Mouse (Mus musculus): ENCODE measurements around the gene Card11. TPM values are rescaled to one million over a fixed set of nuclear protein-coding genes. Genes with fewer than 3 reads are reported as not detected.

Gene Card11
- total RNA-seq (2021) (under 1 TPM; 0.31 to 0.40 TPM), polyA plus RNA-seq (2012; rRNA removed) (0.62 and 0.63 TPM in 2 replicates)
- long read RNA-seq = 0 reads

DNA sequence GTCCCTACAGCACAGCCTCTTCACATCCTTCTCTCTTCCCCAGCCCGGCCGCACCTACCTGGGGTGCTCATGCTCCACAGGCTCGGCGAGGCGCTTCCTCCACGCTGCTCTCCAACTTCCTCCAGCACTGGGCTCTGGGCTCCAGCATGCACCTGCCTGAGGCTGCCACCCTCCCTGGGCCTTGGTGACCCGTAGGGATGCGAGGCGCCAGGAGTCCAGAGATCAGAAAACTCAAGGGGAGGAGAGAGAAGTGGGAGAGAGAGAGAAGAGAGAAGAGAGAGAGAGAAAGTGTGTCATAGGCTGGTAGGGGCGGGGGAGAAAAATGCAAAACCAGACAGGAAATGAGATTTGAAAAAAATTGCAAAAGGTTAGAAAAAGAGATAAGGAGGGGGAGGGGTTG lies at the start of gene Card11:
Gene Card11, minus strand, starts transcription at position 234 of the 400 bp plus-strand sequence.
- DNase-seq = no peak

DNA sequence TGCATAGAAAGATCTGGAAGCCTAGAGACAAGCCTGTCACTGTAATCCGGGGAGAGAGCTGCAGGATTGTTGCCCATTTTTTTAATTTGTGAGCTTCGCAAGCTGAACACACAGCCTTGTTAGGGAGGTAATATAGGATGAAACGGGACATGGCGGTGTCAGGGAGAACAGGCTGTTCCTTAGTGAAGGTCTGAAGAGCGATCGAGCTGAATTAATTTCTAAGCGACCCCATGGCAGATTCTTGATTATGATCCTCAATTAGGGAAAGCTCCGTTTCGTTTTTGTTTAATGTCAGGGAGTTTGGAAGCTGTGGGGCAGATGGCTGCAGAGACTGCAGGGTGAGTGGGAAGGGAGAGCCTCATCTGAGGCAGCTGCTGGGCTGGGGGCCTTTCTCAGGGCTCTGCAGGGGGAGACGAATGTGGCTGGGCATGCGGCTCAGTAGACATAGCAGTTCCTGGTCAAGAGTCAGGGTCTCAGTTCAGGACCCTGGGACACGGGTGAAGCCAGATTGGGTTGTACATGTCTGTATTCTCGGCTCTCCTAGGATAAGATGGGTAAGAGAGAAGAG lies 47.4 kb upstream of the Card11 start:
- DNase-seq = no peak

DNA sequence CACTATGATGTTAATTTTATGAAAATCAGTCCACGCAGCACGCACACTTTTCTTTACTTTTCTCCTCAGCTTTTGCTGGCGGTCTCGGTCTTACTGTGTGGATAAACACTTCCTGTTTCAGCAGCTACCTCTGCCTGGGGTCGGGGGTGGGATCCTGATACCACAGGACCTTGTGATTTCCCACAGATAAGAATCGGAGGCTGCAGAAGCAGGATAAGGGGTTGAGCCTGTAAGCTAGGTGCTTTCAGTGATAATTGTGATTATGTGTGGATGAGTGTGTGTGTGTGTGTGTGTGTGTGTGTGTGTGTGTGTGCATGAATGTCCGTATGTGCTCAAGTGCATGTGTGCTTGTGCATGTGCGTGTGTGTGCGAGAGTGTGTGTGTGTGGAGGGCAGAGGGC lies 44.6 kb upstream of the Card11 start:
- no peak for DNase-seq

DNA sequence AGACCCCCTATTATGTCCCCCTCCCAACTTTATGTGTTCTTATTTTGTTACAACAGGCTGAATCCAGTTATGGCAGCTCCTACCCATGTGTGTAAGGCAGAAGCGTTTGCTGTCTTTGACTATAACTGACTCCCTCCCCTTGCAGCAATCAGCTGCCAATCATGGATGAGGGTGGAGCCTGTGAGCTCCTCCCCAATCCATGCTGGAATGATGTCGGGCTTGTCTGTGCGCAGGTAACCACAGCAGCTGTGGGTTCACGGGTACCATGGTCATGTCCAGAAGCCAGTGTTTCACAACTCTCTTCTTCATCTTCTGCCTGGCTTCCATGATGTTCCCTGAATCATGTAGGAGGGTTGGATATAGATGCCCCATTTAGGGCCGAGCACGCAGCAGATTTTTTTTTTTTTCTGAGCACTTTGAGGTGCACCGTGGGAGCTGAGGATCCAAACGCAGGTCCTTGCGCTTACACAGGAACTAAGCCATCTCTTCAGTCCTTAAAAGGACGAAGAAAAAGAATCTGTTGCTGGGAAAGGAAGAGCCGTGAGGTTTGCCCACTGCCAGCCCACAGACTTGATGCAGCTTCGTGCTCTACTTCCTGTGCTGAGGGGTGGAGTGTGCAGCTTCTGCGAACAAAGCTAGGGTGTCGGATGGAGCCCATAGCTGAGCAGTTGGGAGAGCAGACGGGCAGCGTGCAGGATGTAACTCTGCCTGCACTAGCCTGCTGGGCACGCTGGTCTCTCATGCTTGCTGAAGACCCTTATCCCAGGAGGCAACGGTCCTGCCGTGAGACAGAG lies 43.5 kb upstream of the Card11 start:
- DNase-seq = no peak

DNA sequence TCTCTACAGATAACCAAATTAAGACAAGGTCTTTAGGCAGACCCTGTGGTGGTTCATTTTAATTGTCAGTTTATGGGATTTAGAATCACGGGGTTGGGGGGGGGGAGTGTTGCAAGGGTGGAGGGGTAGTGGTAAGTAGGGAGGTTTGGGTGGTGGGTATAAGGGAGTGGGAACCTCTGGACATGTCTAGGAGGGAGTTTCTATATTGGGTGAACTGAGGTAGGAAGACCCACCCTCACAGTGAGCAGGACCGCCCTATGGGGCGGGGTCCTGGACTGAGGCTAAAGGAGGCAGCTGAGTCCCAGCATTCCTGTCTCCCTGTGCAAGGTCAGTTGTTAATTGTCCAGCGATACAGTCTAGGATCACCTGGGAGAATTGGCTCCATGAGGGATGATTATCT lies 42.0 kb upstream of the Card11 start:
- no peak for DNase-seq

DNA sequence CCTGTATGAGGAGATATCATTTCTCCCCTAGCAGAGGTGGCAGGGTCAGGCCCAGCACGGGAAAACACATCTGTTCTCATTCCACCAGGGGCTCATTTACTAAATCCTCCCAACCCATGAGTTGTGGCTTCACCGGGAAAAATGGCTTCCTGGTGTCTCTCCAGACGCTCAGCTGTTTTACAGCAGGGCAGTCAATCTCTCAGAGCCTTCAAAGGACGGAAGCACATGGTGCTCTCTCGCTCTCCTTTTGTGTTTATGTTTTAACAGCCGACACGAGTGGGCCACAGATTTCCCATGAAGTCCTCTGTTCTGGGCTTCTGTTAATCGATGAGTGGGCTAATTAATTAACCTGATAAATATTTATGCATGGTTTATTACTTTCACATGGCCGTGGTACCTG lies 40.5 kb upstream of the Card11 start:
- DNase-seq = no peak

DNA sequence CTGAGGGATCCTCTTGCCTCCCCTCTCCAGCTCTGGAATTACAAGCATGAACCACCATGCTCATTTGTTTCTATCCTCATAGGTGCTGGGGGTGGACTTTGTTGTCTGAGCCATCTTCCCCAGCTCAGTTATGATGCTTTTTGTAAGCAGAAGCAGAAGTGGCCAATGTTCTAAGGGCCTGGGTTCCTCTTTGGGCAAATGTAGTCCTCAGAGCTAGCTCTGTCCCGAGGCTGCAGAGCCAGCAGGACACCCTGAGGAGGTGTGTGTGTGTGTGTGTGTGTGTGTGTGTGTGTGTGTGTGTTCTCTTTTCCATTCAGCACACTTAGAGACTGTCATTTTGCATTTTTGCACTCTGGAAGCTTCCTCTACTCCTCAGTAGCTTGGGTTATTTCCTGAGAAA lies 38.0 kb upstream of the Card11 start:
- DNase-seq = no peak

DNA sequence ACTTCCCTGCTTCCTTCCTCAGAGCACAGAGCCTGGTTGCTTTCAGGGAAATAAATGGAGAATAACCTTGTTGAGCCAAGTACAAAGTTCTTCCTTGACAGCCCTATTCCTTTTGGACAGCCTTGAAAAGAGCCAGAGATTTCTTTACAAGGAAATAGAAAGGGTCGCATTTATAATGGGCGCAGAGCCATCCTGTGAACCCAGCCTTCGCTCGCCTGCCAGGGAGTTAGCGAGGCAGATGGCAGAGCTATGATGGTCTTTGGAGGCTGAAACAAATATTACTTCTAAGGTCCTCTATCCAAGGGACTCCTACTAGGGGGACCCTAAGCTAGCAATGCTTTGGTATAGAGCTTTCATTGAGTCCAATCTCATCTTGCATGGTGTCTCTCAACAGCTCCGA lies 35.0 kb upstream of the Card11 start:
- no peak for DNase-seq

DNA sequence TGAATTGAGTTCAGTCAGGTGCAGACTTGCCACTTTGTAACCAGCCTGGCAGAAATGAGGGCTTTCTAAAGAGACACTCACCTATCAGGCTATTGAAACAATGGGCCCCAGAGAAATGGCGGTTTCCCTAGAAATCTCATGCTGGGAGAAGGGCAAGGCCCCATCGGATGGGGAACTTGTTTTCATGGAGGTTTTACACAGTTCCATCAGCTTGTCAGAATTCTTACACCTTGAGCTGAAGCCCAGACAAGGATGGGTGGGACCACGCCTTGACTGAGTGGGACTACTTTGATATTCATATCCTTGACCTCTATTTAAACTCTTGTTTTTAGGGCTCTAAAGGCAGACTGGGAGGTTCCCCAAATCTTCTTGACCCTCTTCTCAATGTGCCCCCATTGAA lies 33.9 kb upstream of the Card11 start:
- no peak for DNase-seq

DNA sequence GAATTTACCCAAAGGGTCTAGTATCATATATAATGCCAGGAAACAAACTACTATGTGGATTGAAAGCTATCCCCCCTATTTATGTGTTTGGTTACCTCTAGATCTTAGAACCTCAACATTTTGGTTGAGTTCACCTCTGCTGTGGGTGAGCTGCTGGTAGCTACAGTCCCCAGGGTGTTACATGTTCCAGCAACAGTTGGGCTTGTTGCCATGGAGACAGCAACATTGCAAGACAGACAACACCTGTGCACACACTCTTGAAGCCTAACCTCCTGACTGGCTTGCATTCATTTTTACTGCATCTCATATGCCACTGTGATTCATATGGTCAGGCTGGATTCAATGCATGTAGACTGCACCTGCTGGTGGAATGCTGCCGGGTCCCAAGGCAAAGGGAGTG lies 32.6 kb upstream of the Card11 start:
- no peak for DNase-seq

DNA sequence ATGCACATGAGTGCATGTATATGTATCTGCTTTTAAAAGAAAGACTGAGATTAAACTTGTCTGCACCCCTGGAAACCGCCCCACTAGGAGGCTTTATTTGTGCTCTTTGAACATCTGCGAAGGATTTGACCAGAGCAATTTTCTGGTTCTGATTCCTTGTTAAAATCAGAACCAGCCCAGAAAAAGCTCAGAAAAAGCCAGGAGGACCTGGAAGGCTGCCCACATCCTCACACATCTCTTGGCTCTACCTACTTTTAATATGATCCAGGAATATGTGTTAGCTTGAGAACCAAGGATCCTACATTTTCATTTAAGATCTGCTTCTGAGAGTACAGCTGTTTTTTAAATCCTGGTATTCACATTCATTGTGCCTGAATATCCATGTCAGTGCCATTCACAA lies 29.0 kb upstream of the Card11 start:
- no peak for DNase-seq

DNA sequence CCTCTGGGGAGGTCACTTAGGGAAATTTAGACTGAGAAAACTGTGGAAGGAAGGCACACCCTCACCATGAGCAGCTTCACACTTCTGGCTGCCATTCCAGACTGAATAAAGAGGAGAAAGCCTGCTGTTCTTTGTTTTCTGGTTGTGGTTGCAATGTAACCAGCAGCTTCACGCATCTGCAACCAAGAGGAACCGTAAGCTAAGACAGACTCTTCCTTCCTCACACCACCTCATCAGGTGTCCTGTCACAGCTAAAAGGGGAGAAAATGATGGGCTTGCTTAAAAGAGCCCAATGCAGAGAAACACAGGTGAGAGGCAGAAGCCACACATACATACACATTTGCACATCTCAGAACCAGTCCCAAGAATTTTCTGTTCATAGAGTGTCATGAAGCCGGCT lies 25.3 kb upstream of the Card11 start:
- DNase-seq = no peak

DNA sequence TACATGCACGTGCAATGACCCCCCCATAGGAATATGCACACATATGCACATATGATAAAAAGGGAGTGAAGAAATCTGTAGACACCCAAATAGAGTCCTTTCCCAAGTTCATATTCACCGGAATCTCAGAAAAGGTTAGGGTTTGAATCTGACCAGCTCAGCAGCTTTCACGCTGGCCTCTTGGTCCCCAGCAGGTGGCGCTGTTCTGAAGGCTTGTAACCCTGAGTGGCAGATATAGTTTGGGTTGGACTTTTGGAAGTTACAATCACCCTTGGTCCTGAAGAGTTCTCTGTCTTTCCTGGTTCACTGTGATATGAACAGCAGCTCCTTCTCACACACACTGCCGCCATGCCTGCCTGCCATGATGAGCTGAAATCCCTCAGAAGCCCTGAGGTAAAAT lies 24.1 kb upstream of the Card11 start:
- DNase-seq = no peak

DNA sequence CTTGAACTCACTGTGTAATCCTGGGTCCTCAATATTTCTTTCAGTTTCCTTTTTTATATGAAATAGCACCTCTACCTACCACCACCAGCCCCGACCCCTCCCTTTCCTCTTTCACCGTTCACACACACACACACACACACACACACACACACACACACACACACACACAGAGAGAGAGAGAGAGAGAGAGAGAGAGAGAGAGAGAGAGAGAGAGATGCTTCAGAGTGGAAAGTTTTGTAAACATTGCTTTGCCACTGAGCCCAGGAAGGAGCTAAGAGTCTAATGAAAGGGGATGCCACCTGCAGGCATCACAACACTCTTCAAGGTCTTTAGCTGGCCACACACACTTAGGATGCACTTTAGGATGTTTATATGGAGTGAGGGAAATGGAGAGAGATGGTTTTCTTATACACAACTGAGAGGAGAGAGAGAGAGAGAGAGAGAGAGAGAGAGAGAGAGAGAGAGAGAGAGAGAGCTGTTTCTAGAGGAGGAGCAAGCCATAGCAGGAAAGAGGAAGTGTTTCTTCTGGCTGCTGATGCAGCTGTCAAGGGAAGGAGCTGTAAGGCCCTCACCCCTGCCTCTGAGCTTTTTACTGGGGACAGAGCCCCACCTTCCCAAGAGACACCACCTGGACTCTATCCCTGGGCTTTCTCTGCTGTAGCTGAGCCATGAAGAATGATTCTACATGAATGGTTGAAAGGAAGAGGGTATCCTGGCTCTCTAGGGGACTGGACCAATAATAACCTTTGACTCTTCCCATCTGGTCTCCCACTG lies 17.7 kb upstream of the Card11 start:
- no peak for DNase-seq

DNA sequence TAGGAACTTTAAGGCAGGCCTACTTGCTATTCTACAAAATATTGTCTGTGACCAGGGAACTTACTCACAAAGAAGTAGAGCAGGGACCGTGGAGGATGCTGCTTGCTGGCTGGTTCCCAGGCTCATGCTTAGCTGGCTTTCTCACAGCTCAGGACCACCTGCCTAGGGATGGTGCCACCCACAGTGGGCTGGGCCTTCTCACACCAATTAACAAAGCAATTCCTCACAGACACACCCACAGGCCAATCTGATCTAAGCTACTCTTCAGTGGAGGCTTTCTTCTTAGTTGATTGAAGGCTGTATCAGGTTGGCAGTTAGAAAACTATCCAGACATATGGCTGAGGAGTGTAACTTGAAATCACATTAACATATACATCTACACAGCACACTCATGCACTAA lies 15.7 kb upstream of the Card11 start:
- DNase-seq = no peak

DNA sequence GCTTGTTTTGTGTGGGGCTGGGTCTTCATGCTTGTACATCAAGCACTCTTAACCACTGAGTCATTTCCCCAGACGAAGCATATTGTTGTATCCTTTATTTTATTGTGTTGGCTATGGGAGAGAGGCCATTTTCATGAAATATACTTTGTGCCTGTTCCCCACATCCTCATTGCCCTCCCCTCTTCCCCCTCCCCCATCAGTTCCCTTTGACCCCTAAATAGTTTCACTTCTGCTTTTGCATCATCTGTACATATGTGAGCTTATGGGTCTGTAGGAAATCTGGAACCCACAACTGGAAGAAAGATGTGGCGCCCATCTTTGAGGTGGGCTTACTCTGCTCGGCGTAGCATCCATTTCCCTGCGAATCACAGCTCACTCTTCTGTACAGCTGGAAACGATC lies 13.8 kb upstream of the Card11 start:
- no peak for DNase-seq

DNA sequence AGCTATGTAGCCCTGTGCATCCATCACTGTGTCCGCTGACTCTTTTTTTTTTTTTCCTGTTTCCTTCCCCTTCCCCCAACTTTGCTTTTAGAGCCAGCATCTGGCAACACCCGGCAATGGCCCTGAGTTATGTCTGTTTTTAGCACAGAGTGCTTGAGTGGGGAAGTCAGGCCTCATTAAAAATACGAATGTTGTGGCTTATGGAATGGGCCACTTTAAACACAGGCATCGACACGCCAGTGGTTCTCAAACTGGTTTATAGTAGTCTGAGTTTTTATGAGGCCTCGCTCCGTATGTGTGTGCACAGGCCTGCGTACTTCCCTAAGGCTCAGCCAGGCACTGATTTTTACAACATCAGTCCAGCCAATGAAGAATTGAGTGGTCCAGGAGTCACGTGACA lies 13.1 kb upstream of the Card11 start:
- DNase-seq = no peak

DNA sequence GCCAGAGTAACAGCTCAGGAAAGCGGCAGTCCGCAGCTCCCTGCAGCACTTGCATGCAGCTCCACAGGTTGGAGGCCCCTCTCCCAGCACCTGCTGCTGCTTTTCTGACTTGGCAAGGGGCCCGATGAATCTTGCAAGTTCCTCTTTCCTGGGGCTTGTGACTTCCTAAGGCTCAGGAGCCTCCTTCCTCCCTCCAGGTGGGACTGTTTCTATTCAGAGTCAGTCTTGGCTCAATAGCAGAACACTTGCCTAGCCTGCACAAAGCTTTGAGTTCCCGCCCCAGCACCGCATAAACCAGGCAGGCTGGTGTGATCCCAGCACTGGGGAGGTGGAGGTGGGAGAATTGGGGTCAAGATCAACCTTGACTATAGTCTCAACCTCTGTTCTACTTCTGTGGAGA lies 5.1 kb upstream of the Card11 start:
- DNase-seq = no peak

DNA sequence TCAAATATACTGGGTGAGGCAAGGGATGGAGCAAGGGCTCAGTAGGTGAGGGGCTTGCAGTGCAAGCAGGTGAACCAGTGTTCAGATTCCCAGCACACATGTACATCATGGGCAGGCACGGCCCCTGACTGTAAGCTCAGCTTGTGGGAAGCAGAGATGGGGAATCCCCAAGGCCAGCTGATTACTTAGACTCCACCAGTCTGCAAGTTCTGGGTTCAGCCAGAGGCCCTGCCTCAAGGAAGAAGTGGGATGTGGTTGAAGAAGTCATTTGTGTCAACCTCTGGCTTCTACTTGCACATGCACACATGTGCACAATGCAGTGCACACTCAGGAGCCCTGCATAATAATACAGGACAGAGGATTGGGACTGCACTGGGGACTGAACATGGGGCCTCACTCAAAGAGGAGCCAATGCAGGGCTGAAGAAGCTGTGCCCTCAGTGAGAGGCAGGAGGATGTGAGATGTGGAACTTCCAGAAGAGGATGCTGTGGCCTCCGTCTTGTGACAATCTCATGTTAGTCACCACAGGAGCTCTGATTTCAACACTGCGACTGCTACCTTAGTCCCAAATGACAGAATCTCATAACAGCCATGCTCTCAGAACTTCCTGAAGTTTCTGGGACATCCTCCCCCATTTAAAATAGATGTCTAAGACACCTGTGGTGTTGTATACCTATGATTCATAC lies 3.8 kb upstream of the Card11 start:
- no peak for DNase-seq

DNA sequence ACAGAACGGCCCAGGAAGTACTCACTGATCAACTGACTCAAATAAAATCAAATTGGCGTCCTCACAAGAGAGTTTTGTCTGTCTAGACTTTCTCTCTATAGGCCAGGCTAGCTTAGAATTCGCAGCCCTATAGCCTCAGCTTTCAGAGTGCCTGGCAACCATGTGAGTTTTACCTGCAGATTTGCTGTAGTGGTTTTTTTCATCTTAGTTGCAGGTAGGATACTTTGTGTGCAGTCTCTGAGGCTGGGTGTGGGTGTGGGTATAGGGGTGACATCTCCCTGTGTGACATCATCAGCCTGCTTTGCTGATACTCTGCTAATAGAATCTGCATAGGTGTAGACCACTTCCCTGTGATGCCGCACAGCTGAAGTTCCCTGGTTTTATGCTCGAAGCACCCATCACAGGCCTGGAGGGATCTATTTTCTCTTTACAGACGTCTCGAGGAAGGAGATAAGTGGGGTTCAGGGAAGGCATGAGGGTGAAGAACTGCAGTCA lies 1.2 kb downstream of the Card11 start:
- no peak for DNase-seq

DNA sequence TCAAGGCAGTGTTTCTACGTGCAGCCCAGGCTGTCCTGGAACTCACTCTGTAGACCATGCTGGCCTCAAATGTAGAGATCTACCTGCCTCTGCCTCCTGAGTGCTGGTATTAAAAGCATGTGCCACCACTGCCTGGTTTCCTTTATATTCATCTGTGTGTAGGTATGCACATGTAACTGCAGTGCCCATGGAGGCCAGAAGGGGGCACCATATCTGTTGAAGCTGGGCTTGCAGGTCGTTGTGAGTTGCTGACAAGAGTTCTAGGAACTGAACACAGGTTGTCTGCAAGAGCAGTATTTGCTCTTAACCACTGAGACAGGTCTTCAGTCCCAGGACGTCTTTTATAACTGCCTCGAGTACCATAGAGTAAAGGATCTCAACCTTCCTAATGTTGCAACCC lies 2.6 kb downstream of the Card11 start:
- no peak for DNase-seq
